Mouse (Mus musculus) midbrain, embryonic 16.5 days (tissue): ENCODE results near the gene Kdm2b. TPM values are rescaled to one million over a fixed set of nuclear protein-coding genes. Genes with fewer than 3 reads are reported as not detected.

Experiments used
- ATAC-seq: fragments of 200-750 bp; cut with Nextera tagmentation; 2 replicates; pipeline ENCODE4 v1.8.0; 2017; ENCODE audit warnings: moderate TSS enrichment
- H3K27ac ChIP-seq: fragments of 300-500 bp; sonication (generic); 2 replicates; pipeline ENCODE4 v1.5.1; 2014; ENCODE audit warnings: mild to moderate bottlenecking, low read length, mixed read lengths
- H3K27me3 ChIP-seq: fragments of 300-500 bp; sonication (generic); 2 replicates; pipeline ENCODE4 v1.6.1; 2014; ENCODE audit warnings: low read depth, low read length, mixed read lengths; ENCODE audit not compliant: control insufficient read depth, insufficient read depth
- H3K36me3 ChIP-seq: fragments of 300-500 bp; sonication (generic); 2 replicates; pipeline ENCODE4 v1.6.1; 2014; ENCODE audit warnings: mild to moderate bottlenecking, low read length, moderate library complexity, mixed read lengths; ENCODE audit not compliant: control insufficient read depth, insufficient read depth
- H3K4me1 ChIP-seq: fragments of 300-500 bp; sonication (generic); 2 replicates; pipeline ENCODE4 v1.6.1; 2014; ENCODE audit warnings: mild to moderate bottlenecking, low read length, mixed read lengths; ENCODE audit not compliant: control insufficient read depth, insufficient read depth
- H3K4me2 ChIP-seq: fragments of 300-500 bp; sonication (generic); 2 replicates; pipeline ENCODE4 v1.6.1; 2014; ENCODE audit warnings: mild to moderate bottlenecking, low read length, mixed read lengths
- H3K4me3 ChIP-seq: fragments of 300-500 bp; sonication (generic); 2 replicates; pipeline ENCODE4 v1.5.1; 2014; ENCODE audit warnings: low read depth, mild to moderate bottlenecking, low read length, moderate library complexity, mixed read lengths
- H3K9ac ChIP-seq: fragments of 300-500 bp; sonication (generic); 2 replicates; pipeline ENCODE4 v1.6.1; 2014; ENCODE audit warnings: low read depth, low read length, mixed read lengths
- H3K9me3 ChIP-seq: fragments of 300-500 bp; sonication (generic); replicated peaks from 2 replicates; pipeline ENCODE4 v1.6.1; 2014; ENCODE audit warnings: mild to moderate bottlenecking, low read length, mixed read lengths; ENCODE audit not compliant: control insufficient read depth, poor library complexity, severe bottlenecking
- WGBS: fragments of 180-500 bp; shearing (Covaris S2); extraction: QIAGEN DNeasy Blood & Tissue Kit; methylation state at CpG from one replicate; pipeline ENCODE4 v1.1.7; 2014; 5-methylcytosine and 5-hydroxymethylcytosine counted together
- polyA plus RNA-seq: library from polyadenylated mRNA; unstranded; fragments of >200 nt; fragmentation: Nextera tagmentation; extraction: Ambion mirVana; gene quantifications from 2 replicates; pipeline ENCODE4 v1.2.1, GENCODE M21; 2015

The Kdm2b gene
- polyA plus RNA-seq, 1 experiment from 2014 or later = 117 TPM

- Histone ChIP-seq H3K27ac (no peak overlapping the region), H3K4me2 (no peak overlapping the region), H3K9ac (no peak overlapping the region), H3K4me1 (no peaks in the 10 kb centered on the region), H3K36me3 (peaks cover 7% of the 10 kb centered on the region; the same call in 1 of the 2 replicates), H3K27me3 (no peaks in the 10 kb centered on the region), H3K4me3 (no peak overlapping the region), H3K9me3 (no peaks in the 10 kb centered on the region)
- no peak for ATAC-seq
- WGBS = 92% methylated on average over 6 of the region's 6 CpGs
These were observed 61.9 kb downstream of the Kdm2b start for GRCm38 (mm10) chr5:122927703-122928102.

DNA sequence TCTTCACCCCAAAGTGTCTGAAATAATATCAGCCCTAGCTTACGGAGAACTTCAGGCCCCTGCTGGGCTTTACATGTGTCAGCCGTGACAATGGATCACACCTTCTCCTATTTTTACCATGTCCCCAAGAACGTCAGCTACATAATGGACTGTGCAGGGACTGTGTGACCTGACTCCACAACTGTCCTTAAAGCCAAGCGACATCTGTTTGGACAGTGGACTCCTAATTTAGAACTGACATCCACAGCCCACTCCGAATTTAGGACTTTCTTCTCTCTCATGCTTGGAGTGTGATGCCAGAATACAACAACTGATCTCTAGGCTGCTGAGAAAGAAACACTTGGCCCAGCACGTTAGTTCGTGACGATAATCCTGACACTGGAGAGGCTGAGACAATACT, 62.5 kb downstream of the Kdm2b start:
- no peak overlapping the region for H3K27ac ChIP-seq
- WGBS = 69% methylated on average over 8 of the region's 8 CpGs
- no peak overlapping the region for H3K4me2 ChIP-seq
- no peak for ATAC-seq
- no peaks in the 10 kb centered on the region for H3K27me3 ChIP-seq
- H3K9ac ChIP-seq = no peak overlapping the region
- H3K4me1 ChIP-seq = no peaks in the 10 kb centered on the region
- no peaks in the 10 kb centered on the region for H3K9me3 ChIP-seq
- peaks cover 3% of the 10 kb centered on the region; the same call in 1 of the 2 replicates for H3K36me3 ChIP-seq
- no peak overlapping the region for H3K4me3 ChIP-seq

DNA sequence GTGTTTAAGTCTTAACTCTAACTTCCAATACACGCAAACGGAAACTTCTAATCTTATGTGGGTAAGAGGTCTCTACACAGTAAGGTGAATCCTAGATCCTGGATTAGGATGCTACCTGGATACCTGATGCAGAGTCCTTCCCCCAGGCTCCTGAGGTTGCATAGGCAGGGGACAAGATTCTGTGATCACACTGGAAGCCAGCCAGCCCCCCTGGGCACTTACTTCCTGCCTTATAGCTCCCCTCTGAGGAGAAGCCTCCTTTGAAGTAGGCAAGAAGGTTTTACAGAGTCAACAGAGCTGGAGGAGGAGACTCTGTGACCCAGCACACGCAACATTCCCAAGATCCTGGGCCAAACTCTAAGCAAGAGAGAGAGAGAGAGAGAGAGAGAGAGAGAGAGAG, 63.3 kb downstream of the Kdm2b start:
- H3K4me2 ChIP-seq = no peak overlapping the region
- WGBS = 78% methylated on average over 3 of the region's 3 CpGs
- ATAC-seq = no peak
- no peak overlapping the region for H3K4me3 ChIP-seq
- no peaks in the 10 kb centered on the region for H3K4me1 ChIP-seq
- H3K9me3 ChIP-seq = no peaks in the 10 kb centered on the region
- H3K9ac ChIP-seq = no peak overlapping the region
- H3K27me3 ChIP-seq = no peaks in the 10 kb centered on the region
- no peaks in the 10 kb centered on the region for H3K36me3 ChIP-seq
- H3K27ac ChIP-seq = no peak overlapping the region

DNA sequence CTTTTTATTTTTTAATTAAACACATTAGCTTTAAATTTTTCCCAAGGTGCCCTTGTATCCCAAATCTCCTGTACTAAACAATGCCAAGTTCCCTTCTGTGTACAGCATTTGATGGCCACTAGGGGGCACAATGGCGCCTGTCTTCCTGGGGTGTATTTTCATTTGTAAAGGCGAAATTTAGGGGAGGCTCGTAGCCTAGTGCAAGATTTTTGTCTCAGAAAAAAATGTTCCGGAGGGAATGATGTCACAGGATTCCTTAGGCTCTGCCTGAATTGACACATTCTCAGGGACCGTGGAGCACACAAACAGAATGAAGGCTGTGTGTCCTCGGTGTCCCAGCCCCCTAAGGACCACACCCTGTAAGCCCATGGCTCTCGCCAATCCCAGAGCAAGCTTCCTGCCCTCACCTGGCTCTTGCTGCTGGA, 64.1 kb downstream of the Kdm2b start:
- Histone ChIP-seq H3K27me3 (no peaks in the 10 kb centered on the region), H3K4me1 (no peaks in the 10 kb centered on the region), H3K9me3 (no peaks in the 10 kb centered on the region), H3K36me3 (no peaks in the 10 kb centered on the region), H3K4me2 (peak overlapping the region; percentile 15), H3K4me3 (no peak overlapping the region), H3K27ac (no peak overlapping the region), H3K9ac (no peak overlapping the region)
- peak; percentile 51; the same call in 1 of the 2 replicates for ATAC-seq
- WGBS = 34% methylated on average over 7 of the region's 7 CpGs

GRCm38 (mm10) chr5:122923871-122924465, 65.7 kb downstream of the Kdm2b start:
- no peaks in the 10 kb centered on the region for H3K9me3 ChIP-seq
- H3K4me1 ChIP-seq = no peaks in the 10 kb centered on the region
- H3K9ac ChIP-seq = no peak overlapping the region
- no peak for ATAC-seq
- no peaks in the 10 kb centered on the region for H3K27me3 ChIP-seq
- no peaks in the 10 kb centered on the region for H3K36me3 ChIP-seq
- no peak overlapping the region for H3K27ac ChIP-seq
- H3K4me3 ChIP-seq = no peak overlapping the region
- 95% methylated on average over 10 of the region's 10 CpGs for WGBS
- no peak overlapping the region for H3K4me2 ChIP-seq

- ATAC-seq = no peak
- WGBS = 95% methylated on average over 8 of the region's 8 CpGs
- Histone ChIP-seq H3K4me3 (no peak overlapping the region), H3K9ac (no peak overlapping the region), H3K4me1 (no peaks in the 10 kb centered on the region), H3K9me3 (no peaks in the 10 kb centered on the region), H3K4me2 (no peak overlapping the region), H3K36me3 (no peaks in the 10 kb centered on the region), H3K27ac (no peak overlapping the region), H3K27me3 (no peaks in the 10 kb centered on the region)
These were observed 67.7 kb downstream of the Kdm2b start for GRCm38 (mm10) chr5:122921941-122922340.

GRCm38 (mm10) chr5:122920557-122920956, 69.1 kb downstream of the Kdm2b start:
- Histone ChIP-seq H3K9ac (no peak overlapping the region), H3K9me3 (no peaks in the 10 kb centered on the region), H3K36me3 (no peaks in the 10 kb centered on the region), H3K4me2 (no peak overlapping the region), H3K27ac (no peak overlapping the region), H3K27me3 (no peaks in the 10 kb centered on the region), H3K4me3 (no peak overlapping the region), H3K4me1 (no peaks in the 10 kb centered on the region)
- no peak for ATAC-seq
- WGBS = 92% methylated on average over 5 of the region's 5 CpGs

- Histone ChIP-seq H3K9me3 (no peaks in the 10 kb centered on the region), H3K27me3 (no peaks in the 10 kb centered on the region), H3K27ac (no peak overlapping the region), H3K9ac (no peak overlapping the region; the same call in 1 of the 2 replicates), H3K4me3 (no peak overlapping the region), H3K4me1 (no peaks in the 10 kb centered on the region), H3K4me2 (no peak overlapping the region), H3K36me3 (no peaks in the 10 kb centered on the region)
- ATAC-seq = no peak
- WGBS = 52% methylated on average over 7 of the region's 7 CpGs
These were observed 71.5 kb downstream of the Kdm2b start for GRCm38 (mm10) chr5:122917982-122918711.

GRCm38 (mm10) chr5:122916147-122916546, 73.5 kb downstream of the Kdm2b start:
- WGBS = 97% methylated on average over 6 of the region's 6 CpGs
- ATAC-seq = no peak

More at GRCm38 (mm10) chr5:122916147-122916546, 73.5 kb downstream of the Kdm2b start:
- H3K36me3 ChIP-seq = no peaks in the 10 kb centered on the region
- H3K4me1 ChIP-seq = no peaks in the 10 kb centered on the region
- H3K4me2 ChIP-seq = no peak overlapping the region
- no peaks in the 10 kb centered on the region for H3K9me3 ChIP-seq
- no peak overlapping the region for H3K27ac ChIP-seq
- H3K27me3 ChIP-seq = no peaks in the 10 kb centered on the region
- no peak overlapping the region for H3K4me3 ChIP-seq
- H3K9ac ChIP-seq = no peak overlapping the region
